Mouse (Mus musculus): ENCODE data around the gene Gm9767. TPM values are rescaled to one million over a fixed set of nuclear protein-coding genes. Genes with fewer than 3 reads are reported as not detected.

The Gm9767 gene
- 0.22 TPM in 1 of 2 replicates, not detected in the other for polyA plus RNA-seq (2016; fragmentation: Nextera tagmentation; extraction: Ambion mirVana)

DNA sequence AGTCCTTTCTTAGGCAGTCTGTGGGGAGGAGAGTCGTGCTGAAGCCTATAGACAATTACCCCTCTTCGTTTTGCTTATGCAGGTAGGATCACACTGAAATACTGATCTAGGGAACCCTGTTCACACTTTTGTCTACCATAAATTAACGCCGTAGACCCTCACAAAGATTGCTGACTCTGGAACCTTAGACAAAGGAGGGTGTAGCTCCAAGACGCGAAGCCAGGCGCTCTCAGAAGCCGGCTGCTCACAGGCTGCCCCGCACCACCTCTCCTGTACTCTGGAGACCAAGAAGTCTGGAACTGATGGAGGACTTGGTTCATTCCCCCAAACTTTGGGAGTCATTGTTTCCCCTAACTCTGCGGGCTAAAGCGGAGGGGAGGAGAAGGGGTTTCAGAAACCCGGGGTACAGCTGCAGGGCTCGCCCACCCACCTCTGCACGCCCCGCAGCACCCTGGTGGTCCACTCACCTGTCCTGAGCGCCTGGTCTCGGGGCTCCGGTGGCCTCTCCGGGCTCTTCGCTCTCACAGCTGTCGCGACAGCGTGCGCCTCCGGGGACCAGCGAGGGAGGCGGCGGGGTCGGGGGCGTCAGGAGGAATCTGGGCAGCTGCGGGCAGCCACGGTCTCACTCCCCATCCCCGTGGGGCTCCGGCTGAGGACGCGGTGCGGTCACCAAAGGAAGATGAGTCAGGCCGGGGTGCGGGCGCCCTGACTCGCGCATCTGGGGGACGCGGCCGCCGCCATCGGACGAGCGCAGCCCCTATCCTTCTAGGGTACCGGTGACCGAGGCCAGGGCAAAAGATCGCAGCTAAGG lies at the start of gene Gm9767:
TSS of gene Gm9767 (plus strand) at position 585 of the 811 bp plus-strand sequence.
- Histone ChIP-seq H3K4me2 (peak within 1 kb of the TSS; percentile 100), H3K9me3 (replicated peaks) (no peaks in the 10 kb centered on the region), H3K27ac (ENCODE audit: poor library complexity, severe bottlenecking) (no peak within 1 kb of the TSS), H3K27me3 (replicated peaks) (peaks cover 31% of the 10 kb centered on the region), H3K4me3 (peak within 1 kb of the TSS; percentile 65), H3K9ac (peak within 1 kb of the TSS; percentile 63), H3K36me3 (no peaks in the 10 kb centered on the region), H3K4me1 (replicated peaks) (peaks cover 7% of the 10 kb centered on the region; the same call in 1 of the 2 replicates)
- no peak for ATAC-seq (ENCODE audit: insufficient number of reproducible peaks, low FRiP score)
- WGBS = 3% methylated on average over 51 of the region's 52 CpGs

GRCm38 (mm10) chr10:26034931-26035330 lies 43.1 kb upstream of the Gm9767 start:
- no peak overlapping the region for H3K27ac ChIP-seq (ENCODE audit: poor library complexity, severe bottlenecking)
- no peaks in the 10 kb centered on the region for H3K4me1 ChIP-seq (replicated peaks)
- H3K27me3 ChIP-seq (replicated peaks) = no peaks in the 10 kb centered on the region
- ATAC-seq (ENCODE audit: insufficient number of reproducible peaks, low FRiP score) = no peak
- no peaks in the 10 kb centered on the region for H3K9me3 ChIP-seq (replicated peaks)
- H3K36me3 ChIP-seq = no peaks in the 10 kb centered on the region
- 67% methylated on average over 5 of the region's 5 CpGs for WGBS
- H3K9ac ChIP-seq = no peak overlapping the region
- H3K4me3 ChIP-seq = no peak overlapping the region
- H3K4me2 ChIP-seq = no peak overlapping the region

GRCm38 (mm10) chr10:26051177-26051576 lies 26.9 kb upstream of the Gm9767 start:
- no peak overlapping the region for H3K9ac ChIP-seq
- H3K27ac ChIP-seq (ENCODE audit: poor library complexity, severe bottlenecking) = no peak overlapping the region
- H3K4me3 ChIP-seq = no peak overlapping the region
- no peaks in the 10 kb centered on the region for H3K36me3 ChIP-seq
- H3K27me3 ChIP-seq (replicated peaks) = no peaks in the 10 kb centered on the region
- H3K9me3 ChIP-seq (replicated peaks) = no peaks in the 10 kb centered on the region
- no peaks in the 10 kb centered on the region for H3K4me1 ChIP-seq (replicated peaks)
- no peak for ATAC-seq (ENCODE audit: insufficient number of reproducible peaks, low FRiP score)
- H3K4me2 ChIP-seq = no peak overlapping the region
- WGBS = 84% methylated on average over 2 of the region's 2 CpGs

DNA sequence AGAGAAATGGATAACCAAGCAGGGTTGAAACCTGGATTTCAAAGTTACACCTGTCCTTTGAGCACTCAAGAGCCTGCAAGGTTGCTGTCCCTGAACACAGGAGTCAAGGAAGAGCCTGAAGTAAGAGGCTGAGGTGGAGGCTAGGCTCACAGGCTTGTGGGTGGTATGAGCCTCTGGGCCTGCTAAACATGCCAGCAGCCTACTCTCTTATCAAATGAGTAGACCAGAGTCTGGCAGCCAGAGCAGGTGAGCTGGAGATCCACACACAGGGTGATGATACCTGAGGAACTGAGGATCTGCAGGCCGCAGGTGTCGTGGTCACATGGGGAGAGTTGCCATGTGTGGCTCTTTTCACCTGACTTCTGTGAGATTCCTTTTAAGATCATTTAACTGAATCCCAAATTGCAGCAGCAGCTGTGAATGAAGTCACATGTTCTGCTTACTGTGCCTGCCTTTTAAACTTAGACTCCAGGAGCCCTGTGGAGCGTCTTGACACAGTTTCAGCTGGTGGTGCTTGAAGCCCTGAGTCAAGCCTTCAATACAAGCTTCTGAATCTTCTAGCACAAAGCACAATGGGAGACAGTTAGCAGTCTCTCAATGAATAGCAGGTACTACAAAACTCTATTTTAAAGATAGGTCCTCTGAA lies 18.3 kb upstream of the Gm9767 start:
- H3K4me3 ChIP-seq = no peak overlapping the region

GRCm38 (mm10) chr10:26063071-26063470 lies 15.0 kb upstream of the Gm9767 start:
- no peaks in the 10 kb centered on the region for H3K4me1 ChIP-seq (replicated peaks)
- WGBS = 79% methylated on average over 4 of the region's 4 CpGs
- no peaks in the 10 kb centered on the region for H3K9me3 ChIP-seq (replicated peaks)
- H3K27ac ChIP-seq (ENCODE audit: poor library complexity, severe bottlenecking) = no peak overlapping the region
- no peaks in the 10 kb centered on the region for H3K27me3 ChIP-seq (replicated peaks)
- no peak for ATAC-seq (ENCODE audit: insufficient number of reproducible peaks, low FRiP score)
- no peak overlapping the region for H3K9ac ChIP-seq
- no peak overlapping the region for H3K4me3 ChIP-seq
- H3K36me3 ChIP-seq = no peaks in the 10 kb centered on the region
- no peak overlapping the region for H3K4me2 ChIP-seq

More for the DNA sequence above, 18.3 kb upstream of the Gm9767 start:
- H3K9ac ChIP-seq = no peak overlapping the region
- H3K36me3 ChIP-seq = no peaks in the 10 kb centered on the region
- H3K4me1 ChIP-seq (replicated peaks) = no peaks in the 10 kb centered on the region
- WGBS = 77% methylated on average over 3 of the region's 3 CpGs
- H3K27me3 ChIP-seq (replicated peaks) = no peaks in the 10 kb centered on the region
- no peaks in the 10 kb centered on the region for H3K9me3 ChIP-seq (replicated peaks)
- no peak for ATAC-seq (ENCODE audit: insufficient number of reproducible peaks, low FRiP score)
- no peak overlapping the region for H3K27ac ChIP-seq (ENCODE audit: poor library complexity, severe bottlenecking)
- H3K4me2 ChIP-seq = no peak overlapping the region

- H3K27ac ChIP-seq (ENCODE audit: poor library complexity, severe bottlenecking) = no peak overlapping the region
These were observed 6.1 kb upstream of the Gm9767 start for GRCm38 (mm10) chr10:26071986-26072385.

GRCm38 (mm10) chr10:26076949-26077348 lies 1.1 kb upstream of the Gm9767 start:
- no peak overlapping the region for H3K4me3 ChIP-seq
- no peaks in the 10 kb centered on the region for H3K9me3 ChIP-seq (replicated peaks)
- no peak overlapping the region for H3K9ac ChIP-seq
- H3K4me1 ChIP-seq (replicated peaks) = peaks cover 7% of the 10 kb centered on the region; the same call in 1 of the 2 replicates
- H3K36me3 ChIP-seq = no peaks in the 10 kb centered on the region
- no peak for ATAC-seq (ENCODE audit: insufficient number of reproducible peaks, low FRiP score)
- H3K27ac ChIP-seq (ENCODE audit: poor library complexity, severe bottlenecking) = no peak overlapping the region
- no peak overlapping the region for H3K4me2 ChIP-seq
- H3K27me3 ChIP-seq (replicated peaks) = peaks cover 31% of the 10 kb centered on the region
- 84% methylated on average over 9 of the region's 9 CpGs for WGBS

More at GRCm38 (mm10) chr10:26071986-26072385, 6.1 kb upstream of the Gm9767 start:
- H3K36me3 ChIP-seq = no peaks in the 10 kb centered on the region
- WGBS = 77% methylated on average over 5 of the region's 5 CpGs
- no peak overlapping the region for H3K9ac ChIP-seq
- no peaks in the 10 kb centered on the region for H3K9me3 ChIP-seq (replicated peaks)
- H3K4me1 ChIP-seq (replicated peaks) = no peaks in the 10 kb centered on the region
- no peak overlapping the region for H3K4me2 ChIP-seq
- no peak for ATAC-seq (ENCODE audit: insufficient number of reproducible peaks, low FRiP score)
- H3K4me3 ChIP-seq = no peak overlapping the region
- H3K27me3 ChIP-seq (replicated peaks) = peaks cover 13% of the 10 kb centered on the region; the same call in 1 of the 2 replicates

- peak; percentile 61 for ATAC-seq (ENCODE audit: insufficient number of reproducible peaks, low FRiP score)
- H3K9me3 ChIP-seq (replicated peaks) = no peaks in the 10 kb centered on the region
- H3K27me3 ChIP-seq (replicated peaks) = peaks cover 31% of the 10 kb centered on the region
- H3K4me3 ChIP-seq = peak within 1 kb of the TSS; percentile 65
- peaks cover 7% of the 10 kb centered on the region; the same call in 1 of the 2 replicates for H3K4me1 ChIP-seq (replicated peaks)
- peak within 1 kb of the TSS; percentile 63 for H3K9ac ChIP-seq
- H3K4me2 ChIP-seq = peak within 1 kb of the TSS; percentile 100
- under 1% methylated on average over 45 of the region's 46 CpGs for WGBS
- no peaks in the 10 kb centered on the region for H3K36me3 ChIP-seq
- H3K27ac ChIP-seq (ENCODE audit: poor library complexity, severe bottlenecking) = no peak within 1 kb of the TSS
These were observed 577 bp downstream of the Gm9767 start, which contains the start of gene Tmem200a for GRCm38 (mm10) chr10:26078521-26079142. Tmem200a (minus strand) TSS chr10:26079052.

DNA sequence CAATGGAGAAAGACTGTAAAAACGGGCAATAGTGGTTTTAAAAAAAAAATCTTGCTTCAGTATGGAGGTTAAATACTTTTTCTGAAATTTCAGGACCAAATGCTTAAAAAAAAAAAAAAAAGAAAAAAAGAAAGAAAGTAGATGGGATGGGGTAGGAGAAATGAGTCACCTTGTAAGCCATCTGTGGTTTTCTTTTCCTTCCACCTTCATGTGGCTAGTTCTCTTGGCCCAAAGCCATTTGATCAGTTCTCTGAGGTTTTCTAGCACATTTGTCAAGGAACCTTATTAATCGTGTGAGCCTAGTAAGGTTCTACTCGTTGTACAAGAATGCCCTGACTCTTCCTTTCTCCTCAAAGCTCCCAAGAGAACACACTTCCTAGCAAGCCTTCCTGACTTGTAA lies 1.6 kb downstream of the Gm9767 start:
- no peaks in the 10 kb centered on the region for H3K36me3 ChIP-seq
- H3K9me3 ChIP-seq (replicated peaks) = no peaks in the 10 kb centered on the region
- no peak overlapping the region for H3K27ac ChIP-seq (ENCODE audit: poor library complexity, severe bottlenecking)
- no peak overlapping the region for H3K4me3 ChIP-seq
- 83% methylated on average over 3 of the region's 3 CpGs for WGBS
- H3K4me1 ChIP-seq (replicated peaks) = peaks cover 7% of the 10 kb centered on the region; the same call in 1 of the 2 replicates
- H3K4me2 ChIP-seq = no peak overlapping the region
- H3K9ac ChIP-seq = no peak overlapping the region
- H3K27me3 ChIP-seq (replicated peaks) = peaks cover 31% of the 10 kb centered on the region
- no peak for ATAC-seq (ENCODE audit: insufficient number of reproducible peaks, low FRiP score)

- no peak overlapping the region for H3K4me2 ChIP-seq
- H3K9ac ChIP-seq = no peak overlapping the region
- no peaks in the 10 kb centered on the region for H3K9me3 ChIP-seq (replicated peaks)
- no peak overlapping the region for H3K27ac ChIP-seq (ENCODE audit: poor library complexity, severe bottlenecking)
- no peak for ATAC-seq (ENCODE audit: insufficient number of reproducible peaks, low FRiP score)
- H3K27me3 ChIP-seq (replicated peaks) = peaks cover 18% of the 10 kb centered on the region
- no peaks in the 10 kb centered on the region for H3K36me3 ChIP-seq
- H3K4me1 ChIP-seq (replicated peaks) = peaks cover 7% of the 10 kb centered on the region; the same call in 1 of the 2 replicates
- H3K4me3 ChIP-seq = no peak overlapping the region
- 58% methylated on average over 4 of the region's 4 CpGs for WGBS
These were observed 4.0 kb downstream of the Gm9767 start for GRCm38 (mm10) chr10:26082081-26082480.

Measured in heart, embryonic 12.5 days (tissue).